Mouse (Mus musculus) CD4-positive, CD25-positive, alpha-beta regulatory T cell, adult 2 months (primary cell): ENCODE measurements around the gene Efcab5.

ENCODE experiments used
- DNase-seq: peaks from one replicate; pipeline ENCODE4 v3.0.0-alpha.2; 2012; ENCODE audit warnings: low read depth, low spot score

Gene Efcab5

DNA sequence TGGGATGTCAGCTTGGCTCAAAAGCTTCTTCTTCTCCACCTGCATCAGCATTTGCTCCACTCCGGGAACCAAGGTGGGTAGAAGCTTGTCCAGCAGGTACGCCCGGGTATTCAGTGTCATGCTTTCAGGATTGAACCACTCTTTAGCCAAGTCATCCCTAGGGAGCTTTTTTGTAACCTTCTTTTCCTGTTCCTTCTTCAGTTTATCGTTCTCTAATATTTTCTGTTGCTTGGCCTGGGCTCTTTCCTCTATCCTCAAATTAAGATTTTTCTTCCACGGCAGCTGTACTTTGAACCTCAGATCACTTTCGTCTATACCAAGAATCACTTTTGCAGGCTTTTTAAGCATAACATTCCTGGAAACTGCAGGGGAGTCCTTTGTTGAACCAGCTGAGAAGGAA is at the start of gene Efcab5:
TSS of gene Efcab5 (minus strand) at position 101 of the 400 bp plus-strand sequence.
- no peak for DNase-seq

DNA sequence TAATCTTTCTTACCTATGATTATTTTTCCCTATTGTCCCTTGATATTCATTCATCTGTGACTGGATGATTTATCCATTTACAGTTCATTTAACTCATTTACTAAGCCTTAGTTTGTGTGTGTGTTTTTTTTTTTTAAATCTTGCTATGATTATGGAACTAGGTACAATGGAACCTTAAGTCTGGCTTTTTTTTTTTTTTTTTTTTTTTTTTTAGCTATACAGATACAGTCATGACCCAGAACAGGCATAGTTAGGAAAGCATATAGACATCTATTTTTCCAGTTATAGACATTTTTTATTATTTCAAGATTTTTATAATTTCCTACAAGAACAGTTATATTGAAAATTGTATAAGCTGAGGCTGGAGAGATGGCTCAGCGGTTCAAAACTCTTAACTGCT is 46.5 kb upstream of the Efcab5 start:
- no peak for DNase-seq

DNA sequence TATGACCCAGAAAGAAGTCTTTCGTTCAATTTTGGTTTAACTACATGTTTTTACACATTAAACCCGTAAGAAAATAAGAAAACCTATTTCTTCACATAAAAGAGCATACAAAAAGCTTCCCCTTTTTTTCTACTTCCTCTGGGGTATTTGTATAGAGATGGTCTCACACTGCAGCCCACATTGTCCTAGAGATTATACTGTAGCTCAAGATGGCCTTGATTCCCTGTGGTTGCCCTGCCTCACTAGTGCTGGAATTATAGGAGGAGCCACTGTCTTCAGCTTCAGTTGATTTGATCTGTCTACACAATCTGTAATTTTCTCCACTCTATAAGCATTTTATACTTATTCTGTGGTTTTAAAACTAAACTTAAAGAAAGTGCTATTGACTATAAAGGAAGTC is 42.7 kb upstream of the Efcab5 start:
- DNase-seq = no peak

GRCm38 (mm10) chr11:77230765-77231164 is 42.0 kb upstream of the Efcab5 start:
- DNase-seq = no peak

DNA sequence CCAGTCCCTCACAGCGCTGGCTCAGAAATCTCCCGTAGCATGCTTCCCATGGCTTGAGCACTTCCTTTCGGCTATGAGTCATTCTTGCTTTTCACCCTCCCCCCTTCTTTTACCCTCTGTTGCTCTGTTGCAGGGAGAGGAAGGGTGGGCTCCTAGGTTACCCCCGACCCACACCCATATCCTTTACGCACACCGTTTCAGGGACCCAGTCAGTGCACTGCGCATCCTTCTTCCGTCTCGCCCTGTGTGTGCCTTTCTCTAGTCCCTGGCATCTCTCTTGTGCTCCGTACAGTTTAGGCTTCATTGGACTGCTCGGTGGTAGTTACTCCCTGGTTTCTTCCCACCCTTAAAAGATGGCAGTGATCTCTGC is 28.0 kb upstream of the Efcab5 start:
- DNase-seq = peak; percentile 59

- peak; percentile 93 for DNase-seq
These were observed 27.4 kb upstream of the Efcab5 start, which contains the start of gene Ssh2 for GRCm38 (mm10) chr11:77215951-77216760. TSS of gene Ssh2 (plus strand) at chr11:77216287.

- peak; percentile 41 for DNase-seq
These were observed 26.7 kb upstream of the Efcab5 start for GRCm38 (mm10) chr11:77215483-77215882.

- peak; percentile 85 for DNase-seq
These were observed 26.0 kb upstream of the Efcab5 start for GRCm38 (mm10) chr11:77214755-77215154.

DNA sequence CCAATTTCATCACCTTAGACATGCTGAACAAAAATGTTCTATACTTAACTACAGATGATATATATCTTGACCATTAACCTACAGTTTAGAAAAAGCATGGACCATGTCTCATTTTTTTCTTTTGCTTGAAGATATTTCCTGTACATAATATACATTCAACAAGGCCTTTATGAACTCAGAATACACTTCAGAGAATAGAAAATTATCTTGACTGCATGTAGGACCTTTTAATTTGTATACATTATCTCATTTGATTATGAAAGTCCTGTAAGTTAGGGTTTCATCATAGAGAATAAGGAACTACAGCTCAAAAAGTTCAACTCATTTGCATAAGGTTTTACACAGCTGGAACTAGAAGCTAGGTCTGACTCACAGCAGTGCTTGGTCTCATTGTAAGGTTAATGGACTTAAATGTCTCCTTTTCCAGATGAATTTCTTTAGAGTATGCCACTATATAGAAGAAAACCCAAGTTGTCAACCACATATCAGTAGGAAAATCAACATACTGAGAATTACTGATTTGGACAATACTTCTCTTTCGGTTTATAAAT is 25.4 kb upstream of the Efcab5 start:
- DNase-seq = no peak

DNA sequence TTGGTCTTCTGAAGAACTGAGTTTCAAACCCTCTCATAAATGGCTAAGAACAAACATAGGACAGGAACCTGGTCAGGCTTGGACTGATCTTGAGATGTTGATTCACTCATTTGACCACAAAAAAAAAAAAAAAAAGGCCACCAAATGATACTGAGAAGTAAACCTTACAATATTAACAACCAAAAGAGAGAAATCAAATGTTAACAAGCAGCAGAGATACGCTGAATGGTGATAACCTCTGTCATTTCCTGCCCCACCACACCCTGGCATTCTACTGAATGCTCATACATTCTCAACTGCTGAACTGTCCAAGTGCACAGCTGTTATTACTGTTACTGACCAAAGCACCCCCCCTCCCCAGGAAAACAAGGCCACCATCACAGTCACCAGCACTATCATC is 11.9 kb upstream of the Efcab5 start:
- DNase-seq = no peak

DNA sequence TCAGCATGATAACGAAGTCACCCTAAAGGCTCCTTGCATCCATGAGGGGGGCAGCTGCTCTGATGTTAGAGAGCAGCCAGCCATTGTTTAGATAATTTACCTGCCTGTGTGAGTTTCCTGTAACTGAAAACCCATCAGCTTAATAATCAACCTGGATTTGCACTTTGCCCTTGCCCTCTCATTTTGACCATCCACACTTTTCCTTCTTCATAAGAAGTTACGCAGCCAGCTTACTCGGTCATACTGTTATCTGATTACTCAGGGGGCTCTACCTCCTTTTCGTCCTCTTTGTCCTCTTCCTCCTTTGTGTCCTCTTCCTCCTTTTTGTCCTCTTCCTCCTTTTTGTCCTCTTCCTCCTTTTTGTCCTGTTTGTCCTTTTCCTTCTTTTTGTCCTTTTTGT is 10.9 kb upstream of the Efcab5 start:
- DNase-seq = no peak

GRCm38 (mm10) chr11:77196181-77197143 is 7.7 kb upstream of the Efcab5 start:
- DNase-seq = peak; percentile 20

- DNase-seq = no peak
These were observed 6.8 kb upstream of the Efcab5 start for GRCm38 (mm10) chr11:77195360-77196109.

DNA sequence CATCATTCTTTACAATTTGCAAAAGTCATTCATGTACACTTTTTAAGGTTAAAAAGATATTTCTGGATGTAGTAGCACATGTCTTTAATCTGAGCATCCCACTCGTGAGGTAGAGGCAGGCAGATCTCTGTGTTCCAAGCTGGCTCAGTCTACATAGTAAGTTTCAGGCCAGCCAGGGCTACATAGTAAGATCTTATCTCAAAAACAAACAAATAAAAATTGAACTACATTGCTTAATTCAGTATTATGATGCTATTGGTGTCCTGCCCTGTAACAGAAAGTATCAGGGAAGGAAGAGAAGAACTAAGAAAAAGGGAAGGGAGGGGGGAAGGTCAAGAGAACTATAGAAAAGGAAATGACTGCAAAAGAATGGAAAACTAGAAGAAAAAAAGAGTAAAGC is 6.0 kb upstream of the Efcab5 start:
- DNase-seq = no peak

- DNase-seq = no peak
These were observed 5.3 kb upstream of the Efcab5 start for GRCm38 (mm10) chr11:77193941-77194553.

DNA sequence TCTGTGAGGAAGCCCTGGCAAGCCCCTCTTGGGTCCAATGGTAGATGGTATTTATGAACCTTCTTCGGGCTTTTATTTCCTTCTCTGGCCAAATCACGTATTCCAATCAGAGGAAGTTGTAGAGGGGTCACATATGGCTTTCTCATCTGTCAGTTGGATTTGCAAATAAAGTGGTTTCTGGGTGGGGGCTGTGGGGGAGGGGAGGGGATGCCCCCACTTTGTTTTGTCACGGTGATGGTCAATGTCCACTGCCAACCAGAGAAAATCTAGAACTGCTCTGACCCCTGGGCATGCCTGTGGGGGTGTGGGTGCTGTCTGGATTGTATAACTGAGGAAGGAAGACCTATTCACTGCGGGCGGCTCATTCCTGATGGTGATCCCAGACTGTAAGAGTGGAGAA is 4.6 kb upstream of the Efcab5 start:
- DNase-seq = no peak

DNA sequence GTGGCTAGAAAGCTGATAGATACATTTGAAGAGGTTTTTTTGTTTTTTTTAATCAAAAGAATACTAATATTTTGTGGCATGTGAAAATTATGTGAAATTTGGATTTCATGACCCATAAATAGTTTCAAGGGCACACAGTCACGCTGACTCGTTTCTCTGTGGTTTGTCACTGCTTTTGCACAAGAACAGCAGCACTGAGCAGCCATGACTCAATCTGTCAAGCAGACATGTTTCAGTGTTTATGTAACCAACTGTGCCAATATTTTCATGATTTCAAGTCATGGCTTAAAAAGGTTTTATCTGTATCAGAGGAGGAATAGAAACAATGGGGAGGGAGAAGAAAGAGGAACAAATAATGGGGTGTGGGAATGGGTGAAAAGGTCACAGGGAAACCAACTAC is 3.8 kb downstream of the Efcab5 start:
- DNase-seq = no peak

DNA sequence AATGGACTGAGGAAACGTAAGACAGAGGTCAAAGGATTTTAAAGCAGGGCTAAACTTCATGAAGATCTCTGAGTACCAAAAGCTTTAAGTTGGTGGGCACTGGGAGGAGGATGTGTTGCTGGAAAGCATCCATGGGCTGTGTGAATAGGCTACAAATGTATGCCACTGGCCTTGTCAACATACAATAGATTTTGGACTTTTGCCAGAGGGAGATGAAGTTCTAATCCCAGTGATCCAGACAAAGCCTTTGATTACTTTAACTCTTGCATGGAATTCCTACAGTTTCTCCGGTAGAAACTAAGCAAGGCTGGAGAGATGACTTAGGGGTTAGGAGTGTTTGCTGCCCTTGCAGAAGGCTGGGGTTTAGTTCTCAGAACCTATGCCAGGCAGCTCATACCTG is 6.2 kb downstream of the Efcab5 start:
- no peak for DNase-seq

- DNase-seq = no peak
These were observed 6.7 kb downstream of the Efcab5 start for GRCm38 (mm10) chr11:77182041-77182440.

DNA sequence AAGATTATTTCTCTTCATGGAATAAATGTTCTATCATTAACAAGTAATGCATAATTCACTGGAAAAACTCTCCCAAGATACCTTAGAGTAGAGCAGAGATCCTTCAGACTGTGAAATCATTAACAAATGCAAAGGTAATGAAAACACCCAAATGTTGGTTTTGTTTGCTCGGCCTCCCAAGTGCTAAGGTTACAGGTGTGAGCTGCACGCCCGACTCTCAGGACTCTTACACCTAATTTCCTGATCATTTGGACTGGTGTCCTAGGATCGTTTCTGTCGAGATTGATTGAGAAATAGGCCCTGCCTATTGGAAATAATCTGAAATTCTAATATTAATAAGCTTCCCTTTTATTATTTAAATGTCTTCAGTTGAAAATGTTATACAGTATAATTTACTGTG is 7.2 kb downstream of the Efcab5 start:
- no peak for DNase-seq

GRCm38 (mm10) chr11:77180886-77181285 is 7.9 kb downstream of the Efcab5 start:
- no peak for DNase-seq
